Mouse (Mus musculus) intestine, embryonic 14.5 days (tissue): Measurements from ENCODE around the gene Slc5a11. TPM values are rescaled to one million over a fixed set of nuclear protein-coding genes. Genes with fewer than 3 reads are reported as not detected.

Experiments
- ATAC-seq: fragments of 200-750 bp; cut with Nextera tagmentation; replicated peaks from 2 replicates; pipeline ENCODE4 v1.8.0; 2017; ENCODE audit warnings: low read depth, moderate number of reproducible peaks, moderate TSS enrichment, moderate library complexity; ENCODE audit not compliant: low FRiP score, low TSS enrichment
- DNase-seq: peaks from one replicate; pipeline ENCODE4 v3.0.0-alpha.2; 2018; ENCODE audit warnings: low spot score
- H3K27ac ChIP-seq: fragments of 300-500 bp; sonication (generic); 2 replicates; pipeline ENCODE4 v1.5.1; 2014; ENCODE audit warnings: low read depth, mild to moderate bottlenecking, control low read depth
- H3K27me3 ChIP-seq: fragments of 300-500 bp; sonication (generic); replicated peaks from 2 replicates; pipeline ENCODE4 v1.6.1; 2014; ENCODE audit warnings: low read length, control low read depth; ENCODE audit not compliant: control insufficient read depth, insufficient read depth
- H3K36me3 ChIP-seq: fragments of 300-500 bp; sonication (generic); 2 replicates; pipeline ENCODE4 v1.6.1; 2014; ENCODE audit warnings: low read length, control low read depth; ENCODE audit not compliant: control insufficient read depth, insufficient read depth
- H3K4me1 ChIP-seq: fragments of 300-500 bp; sonication (generic); replicated peaks from 2 replicates; pipeline ENCODE4 v1.6.1; 2014; ENCODE audit warnings: low read length, control low read depth, mixed read lengths; ENCODE audit not compliant: control insufficient read depth, insufficient read depth
- H3K4me2 ChIP-seq: fragments of 300-500 bp; sonication (generic); 2 replicates; pipeline ENCODE4 v1.6.1; 2014; ENCODE audit warnings: low read length
- H3K4me3 ChIP-seq: fragments of 300-500 bp; sonication (generic); 2 replicates; pipeline ENCODE4 v1.5.1; 2014; ENCODE audit warnings: low read depth, low read length, control low read depth, mixed read lengths
- H3K9ac ChIP-seq: fragments of 300-500 bp; sonication (generic); 2 replicates; pipeline ENCODE4 v1.6.1; 2014; ENCODE audit warnings: mild to moderate bottlenecking, low read length
- H3K9me3 ChIP-seq: fragments of 300-500 bp; sonication (generic); 2 replicates; pipeline ENCODE4 v1.6.1; 2016; ENCODE audit warnings: low read length, control low read depth; ENCODE audit not compliant: control insufficient read depth
- WGBS: fragments of 180-500 bp; shearing (Covaris S2); extraction: QIAGEN DNeasy Blood & Tissue Kit; methylation state at CpG from one replicate; pipeline ENCODE4 v1.1.7; 2014; 5-methylcytosine and 5-hydroxymethylcytosine counted together
- polyA plus RNA-seq: library from polyadenylated mRNA; unstranded; fragments of >200 nt; fragmentation: Nextera tagmentation; extraction: Ambion mirVana; gene quantifications from 2 replicates; pipeline ENCODE4 v1.2.1, GENCODE M21; 2014

The Slc5a11 gene
- polyA plus RNA-seq, 1 experiment from 2014 or later = 2.9 TPM

GRCm38 (mm10) chr7:123218620-123219019 is 4.0 kb downstream of the Slc5a11 start:
- Histone ChIP-seq H3K4me1 (peaks cover 17% of the 10 kb centered on the region), H3K27ac (no peak overlapping the region), H3K36me3 (no peaks in the 10 kb centered on the region), H3K9me3 (no peaks in the 10 kb centered on the region), H3K27me3 (no peaks in the 10 kb centered on the region), H3K4me3 (no peak overlapping the region), H3K4me2 (no peak overlapping the region), H3K9ac (no peak overlapping the region)
- DNase-seq = no peak
- ATAC-seq = no peak
- WGBS = 44% methylated on average over 6 of the region's 6 CpGs

- Histone ChIP-seq H3K27ac (peak overlapping the region; percentile 62; the same call in 1 of the 2 replicates), H3K4me3 (no peak overlapping the region), H3K27me3 (no peaks in the 10 kb centered on the region), H3K4me1 (peaks cover 5% of the 10 kb centered on the region; the same call in 1 of the 2 replicates), H3K9ac (no peak overlapping the region), H3K4me2 (no peak overlapping the region), H3K9me3 (no peaks in the 10 kb centered on the region), H3K36me3 (no peaks in the 10 kb centered on the region)
- ATAC-seq (peak; percentile 56; the same call in 1 of the 2 replicates), DNase-seq (no peak)
- WGBS = 63% methylated on average over 13 of the region's 13 CpGs
Observed at GRCm38 (mm10) chr7:123219781-123220632, 5.4 kb downstream of the Slc5a11 start.

- ATAC-seq = no peak
Observed at GRCm38 (mm10) chr7:123220633-123220942, 6.0 kb downstream of the Slc5a11 start.

GRCm38 (mm10) chr7:123224076-123224475 is 9.5 kb downstream of the Slc5a11 start:
- Histone ChIP-seq H3K4me1 (0 out of 2 replicates have a peak, but pooled peaks cover 5% of the 10 kb centered on the region), H3K36me3 (no peaks in the 10 kb centered on the region), H3K9ac (no peak overlapping the region), H3K27me3 (no peaks in the 10 kb centered on the region), H3K27ac (no peak overlapping the region), H3K4me2 (no peak overlapping the region), H3K9me3 (no peaks in the 10 kb centered on the region), H3K4me3 (no peak overlapping the region)
- no peak for ATAC-seq
- DNase-seq = no peak
- 76% methylated on average over 9 of the region's 9 CpGs for WGBS

More at GRCm38 (mm10) chr7:123220633-123220942, 6.0 kb downstream of the Slc5a11 start:
- Histone ChIP-seq H3K4me3 (no peak overlapping the region), H3K36me3 (no peaks in the 10 kb centered on the region), H3K9me3 (no peaks in the 10 kb centered on the region), H3K27me3 (no peaks in the 10 kb centered on the region), H3K9ac (no peak overlapping the region), H3K27ac (peak overlapping the region; percentile 62; the same call in 1 of the 2 replicates), H3K4me2 (no peak overlapping the region), H3K4me1 (0 out of 2 replicates have a peak, but pooled peaks cover 5% of the 10 kb centered on the region)
- WGBS = 63% methylated on average over 2 of the region's 2 CpGs
- DNase-seq = no peak

- Histone ChIP-seq H3K27ac (no peak overlapping the region), H3K4me2 (no peak overlapping the region), H3K9ac (no peak overlapping the region), H3K36me3 (no peaks in the 10 kb centered on the region), H3K27me3 (no peaks in the 10 kb centered on the region), H3K4me3 (no peak overlapping the region), H3K9me3 (no peaks in the 10 kb centered on the region), H3K4me1 (0 out of 2 replicates have a peak, but pooled peaks cover 5% of the 10 kb centered on the region)
- ATAC-seq (no peak), DNase-seq (no peak)
- WGBS = 77% methylated on average over 4 of the region's 4 CpGs
Observed at GRCm38 (mm10) chr7:123225159-123225558, 10.6 kb downstream of the Slc5a11 start.

- no peak overlapping the region for H3K9ac ChIP-seq
- H3K27ac ChIP-seq = no peak overlapping the region
- H3K4me3 ChIP-seq = no peak overlapping the region
- ATAC-seq = no peak
- DNase-seq = peak; percentile 79
- H3K4me2 ChIP-seq = no peak overlapping the region
- WGBS = 28% methylated on average over 4 of the region's 4 CpGs
- H3K4me1 ChIP-seq = no peaks in the 10 kb centered on the region
- H3K9me3 ChIP-seq = no peaks in the 10 kb centered on the region
- H3K36me3 ChIP-seq = no peaks in the 10 kb centered on the region
- H3K27me3 ChIP-seq = no peaks in the 10 kb centered on the region
Observed at GRCm38 (mm10) chr7:123235449-123235848, 20.9 kb downstream of the Slc5a11 start.

- Histone ChIP-seq H3K4me2 (no peak overlapping the region), H3K4me3 (no peak overlapping the region), H3K4me1 (no peaks in the 10 kb centered on the region), H3K9ac (no peak overlapping the region), H3K9me3 (no peaks in the 10 kb centered on the region), H3K27ac (no peak overlapping the region), H3K27me3 (no peaks in the 10 kb centered on the region), H3K36me3 (no peaks in the 10 kb centered on the region)
- WGBS = 79% methylated on average over 4 of the region's 4 CpGs
- ATAC-seq (no peak), DNase-seq (no peak)
Observed at GRCm38 (mm10) chr7:123238621-123239020, 24.0 kb downstream of the Slc5a11 start.

- no peaks in the 10 kb centered on the region for H3K4me1 ChIP-seq
- H3K36me3 ChIP-seq = no peaks in the 10 kb centered on the region
- H3K9me3 ChIP-seq = no peaks in the 10 kb centered on the region
- H3K4me2 ChIP-seq = no peak overlapping the region
- ATAC-seq (no peak), DNase-seq (no peak)
- H3K27me3 ChIP-seq = no peaks in the 10 kb centered on the region
- no peak overlapping the region for H3K27ac ChIP-seq
- no peak overlapping the region for H3K4me3 ChIP-seq
- H3K9ac ChIP-seq = no peak overlapping the region
- 77% methylated on average over 6 of the region's 6 CpGs for WGBS
Observed at GRCm38 (mm10) chr7:123240064-123240463, 25.5 kb downstream of the Slc5a11 start.

- no peak overlapping the region for H3K27ac ChIP-seq
- H3K9ac ChIP-seq = no peak overlapping the region
- H3K4me1 ChIP-seq = no peaks in the 10 kb centered on the region
- H3K4me2 ChIP-seq = no peak overlapping the region
- H3K9me3 ChIP-seq = no peaks in the 10 kb centered on the region
- no peak for DNase-seq
- ATAC-seq = no peak
- H3K27me3 ChIP-seq = no peaks in the 10 kb centered on the region
- H3K36me3 ChIP-seq = no peaks in the 10 kb centered on the region
- no peak overlapping the region for H3K4me3 ChIP-seq
- 75% methylated on average over 7 of the region's 7 CpGs for WGBS
Observed at GRCm38 (mm10) chr7:123242241-123242640, 27.7 kb downstream of the Slc5a11 start.
